Mouse (Mus musculus): Measurements from ENCODE around the gene Cox7a2l. TPM values are rescaled to one million over a fixed set of nuclear protein-coding genes. Genes with fewer than 3 reads are reported as not detected.

Cox7a2l gene
- polyA plus RNA-seq, 1 experiment = 298 TPM

Other genes starting within 250 kb of the Cox7a2l start
- gene Eml4, start 166.4 kb downstream of the Cox7a2l start, polyA plus RNA-seq (2012; fragmentation: generic; extraction: Trizol) = 4.2 TPM
- gene Kcng3, start 114.6 kb upstream of the Cox7a2l start, polyA plus RNA-seq (2012; fragmentation: generic; extraction: Trizol) = not detected
- 30.6 TPM for gene Mta3, start 188.8 kb upstream of the Cox7a2l start, polyA plus RNA-seq (2012; fragmentation: generic; extraction: Trizol)